Mouse (Mus musculus): ENCODE measurements around the gene Gypa. TPM values are rescaled to one million over a fixed set of nuclear protein-coding genes. Genes with fewer than 3 reads are reported as not detected.

The Gypa gene
- total RNA-seq, 2 experiments from 2014 or later: not detected

- DNase-seq: no peak
- intact Hi-C loops (cut with DNase I): no loop called here
These were observed 33.1 kb downstream of the Gypa start for GRCm38 (mm10) chr8:80526382-80527355.

- DNase-seq: no peak
- intact Hi-C loops (cut with DNase I): no loop called here
These were observed 48.3 kb downstream of the Gypa start for GRCm38 (mm10) chr8:80541836-80542235.

GRCm38 (mm10) chr8:80550436-80550835 is 56.9 kb downstream of the Gypa start:
- intact Hi-C loops (cut with DNase I): no loop called here
- DNase-seq: no peak

GRCm38 (mm10) chr8:80551303-80551702 is 57.7 kb downstream of the Gypa start:
- intact Hi-C loops (cut with DNase I): no loop called here
- DNase-seq: no peak

- intact Hi-C loops (cut with DNase I): no loop called here
- no peak for DNase-seq
These were observed 61.4 kb downstream of the Gypa start for GRCm38 (mm10) chr8:80554991-80555390.

Other genes starting within 250 kb of the Gypa start
- gene Frem3, start 117.3 kb downstream of the Gypa start, total RNA-seq (2021): not detected
- gene Smarca5, start 245.7 kb downstream of the Gypa start, total RNA-seq (2021): 10 to 100 TPM; 21.2 to 25.2 TPM